Mouse (Mus musculus) ES-Bruce4 (cell line): ENCODE results near the gene Ei24. TPM values are rescaled to one million over a fixed set of nuclear protein-coding genes. Genes with fewer than 3 reads are reported as not detected.

Experiments
- H3K27ac ChIP-seq: 2 replicates; pipeline ENCODE4 v1.5.1; 2012; ENCODE audit warnings: low read length, inconsistent platforms; ENCODE audit not compliant: insufficient read depth
- H3K27me3 ChIP-seq: 2 replicates; pipeline ENCODE4 v1.6.1; 2012; ENCODE audit warnings: mild to moderate bottlenecking, low read length, inconsistent platforms; ENCODE audit not compliant: control insufficient read depth, poor library complexity, insufficient read depth, severe bottlenecking
- H3K36me3 ChIP-seq: 2 replicates; pipeline ENCODE4 v1.6.1; 2012; ENCODE audit warnings: inconsistent platforms, mild to moderate bottlenecking, low read length, moderate library complexity; ENCODE audit not compliant: control insufficient read depth, poor library complexity, insufficient read depth, severe bottlenecking
- H3K4me1 ChIP-seq: one replicate; pipeline ENCODE4 v1.8.1; 2011; ENCODE audit warnings: low read length; ENCODE audit not compliant: control insufficient read depth, insufficient read depth
- H3K4me3 ChIP-seq: 2 replicates; pipeline ENCODE4 v1.5.1; 2011; ENCODE audit warnings: low read depth, mild to moderate bottlenecking, low read length
- H3K9ac ChIP-seq: 2 replicates; pipeline ENCODE4 v1.6.1; 2012; ENCODE audit warnings: low read depth, mild to moderate bottlenecking, inconsistent platforms; ENCODE audit not compliant: poor library complexity, severe bottlenecking
- H3K9me3 ChIP-seq: replicated peaks from 2 replicates; pipeline ENCODE4 v1.6.1; 2012; ENCODE audit warnings: mild to moderate bottlenecking, low read length, inconsistent platforms; ENCODE audit not compliant: control insufficient read depth, poor library complexity, insufficient read depth, severe bottlenecking
- CTCF ChIP-seq: IDR thresholded peaks from one replicate; pipeline ENCODE4 v1.8.1; 2011; ENCODE audit warnings: low read depth, low read length
- EP300 ChIP-seq: IDR thresholded peaks from 2 replicates; pipeline ENCODE4 v1.6.1; 2011; ENCODE audit warnings: low read depth, low read length; ENCODE audit not compliant: insufficient read depth
- POLR2A ChIP-seq: IDR thresholded peaks from one replicate; pipeline ENCODE4 v1.8.1; 2011; ENCODE audit warnings: low read length; ENCODE audit not compliant: insufficient read depth
- polyA plus RNA-seq: library from polyadenylated mRNA; stranded (reverse); fragments of >200 nt; gene quantifications from 2 replicates; pipeline ENCODE4 v1.2.4, GENCODE M21; 2011; ENCODE audit warnings: low read depth; ENCODE audit not compliant: missing spikeins, insufficient read depth, insufficient read length

Ei24 gene
- polyA plus RNA-seq, 1 experiment: 165 TPM

GRCm38 (mm10) chr9:36796224-36796623, 969 bp downstream of the Ei24 start:
- Histone ChIP-seq H3K4me3 (peak overlapping the region; percentile 98), H3K9me3 (no peaks in the 10 kb centered on the region), H3K4me1 (no peaks in the 10 kb centered on the region), H3K9ac (peak overlapping the region; percentile 99), H3K27ac (peak overlapping the region; percentile 76), H3K36me3 (peaks cover 23% of the 10 kb centered on the region), H3K27me3 (no peaks in the 10 kb centered on the region)
- TF ChIP-seq CTCF: no peak
- no peak for TF ChIP-seq POLR2A
- TF ChIP-seq EP300: no peak

DNA sequence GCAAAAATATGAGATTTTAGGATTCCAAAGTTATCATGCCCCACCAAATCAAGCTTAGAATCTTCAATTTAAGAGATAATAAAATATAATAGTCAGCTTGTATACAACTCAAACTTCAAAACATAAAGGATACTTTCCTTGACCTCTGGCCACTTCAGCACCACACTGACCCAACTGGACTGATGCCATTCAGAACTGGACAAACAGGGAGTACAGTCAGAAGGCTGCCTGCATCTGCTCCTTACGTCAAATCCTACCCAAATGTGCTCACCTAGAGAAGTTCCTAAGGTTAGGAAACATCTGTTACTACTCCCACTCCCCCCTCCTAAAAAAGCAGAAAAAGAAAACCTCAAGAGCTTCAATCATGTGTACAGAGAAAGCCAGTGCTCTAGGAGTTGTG, 1.6 kb downstream of the Ei24 start:
- H3K9ac ChIP-seq: peak overlapping the region; percentile 99
- H3K36me3 ChIP-seq: peaks cover 30% of the 10 kb centered on the region
- no peaks in the 10 kb centered on the region for H3K4me1 ChIP-seq
- H3K9me3 ChIP-seq: no peaks in the 10 kb centered on the region
- H3K27me3 ChIP-seq: no peaks in the 10 kb centered on the region
- no peak for TF ChIP-seq CTCF
- no peak for TF ChIP-seq EP300
- no peak for TF ChIP-seq POLR2A
- peak overlapping the region; percentile 66 for H3K4me3 ChIP-seq
- H3K27ac ChIP-seq: peak overlapping the region; percentile 38; the same call in 1 of the 2 replicates

GRCm38 (mm10) chr9:36794487-36794886, 2.7 kb downstream of the Ei24 start:
- no peaks in the 10 kb centered on the region for H3K9me3 ChIP-seq
- TF ChIP-seq EP300 (peak; percentile 78; the same call in 1 of the 2 replicates), CTCF (no peak), POLR2A (no peak)
- H3K9ac ChIP-seq: peak overlapping the region; percentile 99; the same call in 1 of the 2 replicates
- no peaks in the 10 kb centered on the region for H3K4me1 ChIP-seq
- peak overlapping the region; percentile 53 for H3K4me3 ChIP-seq
- H3K36me3 ChIP-seq: peaks cover 40% of the 10 kb centered on the region
- peak overlapping the region; percentile 41 for H3K27ac ChIP-seq
- no peaks in the 10 kb centered on the region for H3K27me3 ChIP-seq

DNA sequence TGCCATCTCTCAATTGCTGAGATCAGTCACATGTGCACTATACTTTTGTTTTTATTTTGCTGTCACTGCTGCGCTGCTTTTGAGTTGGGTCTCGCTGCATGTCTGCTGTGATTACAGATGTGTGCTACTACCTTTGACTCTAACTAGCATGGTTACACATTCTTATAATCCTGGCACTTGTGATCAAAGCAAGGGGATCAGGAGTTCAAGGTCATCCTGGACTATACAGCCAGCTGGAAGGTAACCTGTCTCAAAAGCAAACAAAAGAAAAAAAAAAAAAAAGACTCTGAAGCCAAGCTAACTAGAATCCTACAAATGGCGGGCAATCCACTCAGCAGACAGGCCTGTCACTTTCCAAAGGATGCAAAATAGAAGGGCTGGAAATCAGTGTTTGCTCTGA, 5.0 kb downstream of the Ei24 start:
- Histone ChIP-seq H3K9me3 (no peaks in the 10 kb centered on the region), H3K4me3 (no peak overlapping the region), H3K9ac (no peak overlapping the region), H3K4me1 (no peaks in the 10 kb centered on the region), H3K27ac (peak overlapping the region; percentile 22; the same call in 1 of the 2 replicates), H3K36me3 (peaks cover 63% of the 10 kb centered on the region), H3K27me3 (no peaks in the 10 kb centered on the region)
- TF ChIP-seq POLR2A (no peak), EP300 (no peak), CTCF (no peak)

GRCm38 (mm10) chr9:36783921-36784320, 13.3 kb downstream of the Ei24 start:
- H3K9ac ChIP-seq: no peak overlapping the region
- H3K4me3 ChIP-seq: no peak overlapping the region
- TF ChIP-seq POLR2A: no peak
- no peak for TF ChIP-seq CTCF
- no peak for TF ChIP-seq EP300
- H3K4me1 ChIP-seq: no peaks in the 10 kb centered on the region
- peaks cover 94% of the 10 kb centered on the region for H3K36me3 ChIP-seq
- H3K27ac ChIP-seq: no peak overlapping the region
- no peaks in the 10 kb centered on the region for H3K9me3 ChIP-seq
- no peaks in the 10 kb centered on the region for H3K27me3 ChIP-seq

DNA sequence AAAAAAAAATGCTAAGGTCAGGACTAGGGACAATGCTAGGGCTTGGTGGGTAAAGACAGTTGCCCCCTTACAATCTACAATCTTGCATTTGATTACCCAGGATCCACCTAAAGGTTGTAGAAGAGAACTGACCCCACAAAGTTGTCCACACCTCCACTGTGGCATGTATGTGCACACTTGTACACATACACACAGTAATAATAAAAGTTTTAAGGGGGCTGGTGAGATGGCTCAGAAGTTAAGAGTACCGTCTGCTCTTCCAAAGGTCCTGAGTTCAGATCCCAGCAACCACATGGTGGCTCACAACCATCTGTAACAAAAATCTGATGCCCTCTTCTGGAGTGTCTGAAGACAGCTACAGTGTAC, 28.2 kb downstream of the Ei24 start:
- Histone ChIP-seq H3K9me3 (no peaks in the 10 kb centered on the region), H3K27me3 (no peaks in the 10 kb centered on the region), H3K27ac (no peak overlapping the region), H3K9ac (peak overlapping the region; percentile 85; the same call in 1 of the 2 replicates), H3K4me3 (no peak overlapping the region), H3K4me1 (no peaks in the 10 kb centered on the region), H3K36me3 (peaks cover 8% of the 10 kb centered on the region)
- TF ChIP-seq CTCF: no peak
- TF ChIP-seq POLR2A: no peak
- TF ChIP-seq EP300: no peak
